Mouse (Mus musculus) mouse trophoblast stem cell (cell line): ENCODE measurements around the gene Alg1.
"Not testable (repeated sequence)": the region's sequence is repeated elsewhere in the genome, so short reads cannot be mapped to it uniquely, and the experiment has no call there.

Experiments
- in situ Hi-C, 2 experiments: fragments of 300-500 bp; cut with MseI, MboI; formaldehyde crosslinking; loops; 2 replicates in 1 of 2; 3 replicates in 1 of 2; pipeline ENCODE4 v1.15.1; 2025

Alg1 gene

DNA sequence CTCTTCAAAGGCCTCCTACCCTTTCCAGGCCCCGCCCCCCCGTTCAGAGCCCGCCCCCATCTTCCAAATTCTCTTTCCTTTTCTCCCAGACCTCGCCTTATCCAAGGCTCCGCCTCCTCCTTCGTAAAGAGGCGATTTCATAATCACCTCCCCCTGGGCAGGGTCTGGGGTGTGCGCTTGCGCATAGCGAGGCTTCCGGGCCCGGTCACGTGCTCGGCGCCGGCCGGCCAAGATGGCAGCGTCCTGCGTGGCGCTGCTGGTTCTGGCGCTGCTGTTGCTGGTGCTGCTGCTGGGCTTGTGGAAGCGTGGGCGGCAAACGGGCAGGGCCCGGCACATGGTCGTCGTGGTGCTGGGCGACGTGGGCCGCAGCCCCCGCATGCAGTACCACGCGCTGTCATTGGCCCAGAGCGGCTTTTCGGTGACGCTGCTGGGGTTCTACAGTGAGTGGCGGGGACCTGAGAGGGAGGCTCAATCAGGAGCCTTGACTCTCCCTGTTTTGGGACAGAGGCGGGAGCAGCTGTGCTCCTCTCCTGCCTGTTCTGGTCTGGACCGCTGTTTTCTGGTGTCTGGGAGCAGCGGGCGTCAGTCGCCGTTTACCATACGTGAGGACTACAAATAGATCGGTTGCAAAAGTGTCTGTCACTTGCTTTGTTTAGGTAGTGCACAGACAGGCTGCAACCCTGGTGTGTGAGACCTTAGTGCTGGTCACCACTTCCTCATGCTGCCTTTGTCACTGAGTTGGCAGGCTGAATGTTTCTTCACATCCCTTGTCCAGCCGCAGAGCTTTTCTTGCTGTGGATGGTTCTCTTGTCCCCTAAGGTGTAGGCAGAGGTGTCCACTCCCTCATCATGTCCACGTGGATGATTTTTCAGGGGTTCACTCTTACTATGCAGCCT lies at the start of gene Alg1:
Alg1 (plus strand) TSS at position 204 of the 896 bp plus-strand sequence.
- in situ Hi-C loops = no loop called here

DNA sequence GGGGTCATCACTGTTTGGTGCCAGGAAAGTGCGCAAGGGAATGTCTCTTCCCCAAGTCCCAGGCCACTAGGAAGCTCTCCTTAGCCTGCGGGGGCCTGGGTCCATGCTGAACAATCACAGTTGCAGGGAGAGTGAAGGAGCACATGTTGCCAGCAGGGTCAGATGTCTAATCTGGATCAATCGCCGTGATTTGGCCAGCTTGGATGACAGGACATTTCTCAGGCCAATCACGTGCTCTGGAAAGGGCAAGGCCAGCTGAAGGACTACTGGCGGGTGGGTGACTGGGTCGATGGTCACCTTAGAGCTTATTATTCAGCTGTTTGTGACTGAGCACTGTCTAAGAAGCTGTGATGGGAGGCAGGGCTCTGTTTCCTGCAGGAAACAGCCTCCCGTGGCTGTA lies 49.3 kb upstream of the Alg1 start:
- in situ Hi-C loops = no loop called here

- in situ Hi-C loops = no loop called here
Measured at GRCm38 (mm10) chr16:5184956-5185355, 48.5 kb upstream of the Alg1 start.

- in situ Hi-C loops = no loop called here
Measured at GRCm38 (mm10) chr16:5185691-5186090, 47.7 kb upstream of the Alg1 start.

GRCm38 (mm10) chr16:5186234-5186633 lies 47.2 kb upstream of the Alg1 start:
- in situ Hi-C loops = no loop called here

- in situ Hi-C loops = no loop called here
Measured at GRCm38 (mm10) chr16:5195080-5195479, 38.3 kb upstream of the Alg1 start.

GRCm38 (mm10) chr16:5202681-5203080 lies 30.7 kb upstream of the Alg1 start:
- in situ Hi-C loops = loop anchor here (5.0 kb wide), 2 partner anchors 35 to 40 kb away; no protein-coding TSS in a partner anchor

GRCm38 (mm10) chr16:5203200-5203599 lies 30.2 kb upstream of the Alg1 start:
- in situ Hi-C loops = loop anchor here (5.0 kb wide), 2 partner anchors 34 to 39 kb away; no protein-coding TSS in a partner anchor

GRCm38 (mm10) chr16:5203668-5204433 lies 29.6 kb upstream of the Alg1 start, which contains the start of gene Nagpa:
Nagpa (minus strand) TSS chr16:5204012.
- in situ Hi-C loops = loop anchor here (5.0 kb wide), 2 partner anchors 33 to 38 kb away; no protein-coding TSS in a partner anchor

- in situ Hi-C loops = no loop called here
Measured at GRCm38 (mm10) chr16:5205431-5205970, 27.9 kb upstream of the Alg1 start.

GRCm38 (mm10) chr16:5206051-5206450 lies 27.4 kb upstream of the Alg1 start:
- in situ Hi-C loops = no loop called here

- in situ Hi-C loops = no loop called here
Measured at GRCm38 (mm10) chr16:5210365-5210764, 23.1 kb upstream of the Alg1 start.

DNA sequence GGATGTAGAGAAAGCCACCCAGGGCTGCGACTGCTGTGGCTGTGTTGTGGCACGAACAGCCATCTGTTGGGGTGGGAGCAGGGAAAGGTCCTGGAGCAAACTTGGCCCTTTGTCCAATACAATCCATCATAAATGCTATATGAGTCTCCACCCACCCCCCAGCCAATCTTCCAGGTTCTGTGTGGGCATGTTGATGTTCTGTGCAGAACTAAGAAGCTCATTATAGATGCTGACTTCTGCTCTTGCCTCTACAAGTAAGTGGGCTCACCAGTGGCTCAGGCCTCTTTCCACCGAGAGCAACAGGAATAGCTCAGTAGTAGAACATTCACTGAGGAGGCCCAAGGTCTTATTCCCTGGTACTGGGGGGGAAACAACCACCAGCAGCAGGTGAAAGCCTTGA lies 21.3 kb upstream of the Alg1 start:
- in situ Hi-C loops = no loop called here

- in situ Hi-C loops = no loop called here
Measured at GRCm38 (mm10) chr16:5214126-5214525, 19.3 kb upstream of the Alg1 start.

DNA sequence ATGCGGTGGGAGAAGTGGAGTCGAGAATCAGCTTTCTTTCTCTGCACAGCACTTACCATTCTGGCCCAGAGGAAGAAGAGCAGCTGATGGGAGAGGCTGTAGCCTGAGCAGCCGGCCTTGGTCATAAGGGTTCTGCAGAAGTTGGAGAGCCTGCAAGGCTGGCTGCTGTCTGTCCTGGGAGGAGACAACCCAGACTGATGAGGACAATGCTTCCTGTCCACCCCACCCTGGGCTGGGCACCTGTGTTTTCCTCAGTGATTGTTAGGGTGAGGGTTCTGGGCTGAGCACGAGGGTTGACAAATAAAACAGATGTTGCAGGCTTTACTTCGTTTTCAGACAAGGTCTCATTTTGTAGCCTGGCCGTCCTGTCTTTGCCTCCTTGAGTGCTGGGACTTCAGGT lies 16.7 kb upstream of the Alg1 start:
- in situ Hi-C loops = no loop called here

GRCm38 (mm10) chr16:5217341-5218133 lies 15.9 kb upstream of the Alg1 start:
- in situ Hi-C loops = no loop called here

GRCm38 (mm10) chr16:5221403-5221802 lies 12.0 kb upstream of the Alg1 start:
- in situ Hi-C loops = no loop called here

DNA sequence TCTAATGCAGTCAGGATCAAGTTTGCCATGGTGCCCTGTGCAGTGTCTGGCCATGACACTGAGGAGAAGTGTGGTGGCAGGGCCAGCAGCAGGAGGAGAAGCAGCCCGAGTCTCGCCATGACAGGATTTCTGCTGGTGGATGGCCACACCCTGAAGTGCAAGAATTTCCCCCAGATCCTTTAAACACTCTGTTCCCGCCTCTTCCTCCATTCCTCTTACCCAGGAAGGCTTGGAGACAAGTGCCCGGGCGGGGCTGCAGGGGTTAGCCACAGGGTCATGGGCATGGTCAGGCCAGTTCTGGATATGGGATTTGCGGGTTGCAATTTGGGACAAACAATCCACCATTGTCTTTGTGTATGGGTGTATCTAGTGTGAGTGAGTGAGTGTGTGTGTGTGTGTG lies 11.3 kb upstream of the Alg1 start, which contains the start of gene AU021092:
AU021092 (minus strand) TSS at position 160 of the 400 bp plus-strand sequence.
- in situ Hi-C loops = no loop called here

GRCm38 (mm10) chr16:5226534-5226933 lies 6.9 kb upstream of the Alg1 start:
- in situ Hi-C loops = not testable (repeated sequence)

DNA sequence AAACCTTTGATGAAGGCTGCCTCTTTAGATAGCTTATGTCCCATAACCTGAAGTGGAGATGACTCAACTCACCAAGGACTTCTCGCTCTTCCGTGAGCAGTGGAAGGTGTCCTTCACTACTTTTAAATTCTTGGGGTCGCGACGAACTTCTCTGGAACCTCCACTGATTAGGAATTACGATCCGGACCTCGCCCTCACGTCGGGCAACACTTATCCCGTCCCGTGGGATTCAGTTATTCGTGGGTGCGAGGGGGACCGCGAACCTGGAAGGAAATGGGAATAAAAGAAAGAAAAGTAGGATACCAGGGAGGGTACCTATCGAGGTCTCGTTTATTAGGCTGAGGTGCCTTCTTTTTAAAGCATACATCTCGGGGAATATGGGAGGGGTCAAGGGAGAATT lies 5.9 kb upstream of the Alg1 start:
- in situ Hi-C loops = not testable (repeated sequence)

GRCm38 (mm10) chr16:5228103-5228502 lies 5.3 kb upstream of the Alg1 start:
- in situ Hi-C loops = not testable (repeated sequence)
